Mouse (Mus musculus): ENCODE results near the gene Ankdd1b.

The Ankdd1b gene

DNA sequence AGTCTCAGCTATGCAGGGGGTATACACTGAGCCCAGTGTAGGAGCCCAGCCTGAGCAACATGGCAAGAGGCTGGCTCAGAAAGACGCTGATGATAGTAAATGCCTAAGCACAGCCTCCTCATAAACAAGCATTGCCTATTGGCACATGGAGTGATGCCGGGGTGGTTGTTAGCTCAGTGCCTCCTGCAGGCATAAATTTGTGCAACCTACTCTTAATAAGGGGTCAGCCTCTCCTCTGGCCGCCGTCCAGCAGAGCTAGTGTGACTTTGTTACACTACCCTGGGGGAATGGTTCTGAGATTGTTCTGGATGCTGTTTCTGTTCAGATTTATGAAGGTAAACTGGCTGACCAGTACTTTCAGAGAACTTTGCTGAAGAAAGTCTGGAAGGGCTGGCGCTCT is 69.7 kb downstream of the Ankdd1b start:
- peak; percentile 76 to 80 for DNase-seq

GRCm38 (mm10) chr13:96389301-96389700 is 81.7 kb downstream of the Ankdd1b start:
- DNase-seq: no peak

DNA sequence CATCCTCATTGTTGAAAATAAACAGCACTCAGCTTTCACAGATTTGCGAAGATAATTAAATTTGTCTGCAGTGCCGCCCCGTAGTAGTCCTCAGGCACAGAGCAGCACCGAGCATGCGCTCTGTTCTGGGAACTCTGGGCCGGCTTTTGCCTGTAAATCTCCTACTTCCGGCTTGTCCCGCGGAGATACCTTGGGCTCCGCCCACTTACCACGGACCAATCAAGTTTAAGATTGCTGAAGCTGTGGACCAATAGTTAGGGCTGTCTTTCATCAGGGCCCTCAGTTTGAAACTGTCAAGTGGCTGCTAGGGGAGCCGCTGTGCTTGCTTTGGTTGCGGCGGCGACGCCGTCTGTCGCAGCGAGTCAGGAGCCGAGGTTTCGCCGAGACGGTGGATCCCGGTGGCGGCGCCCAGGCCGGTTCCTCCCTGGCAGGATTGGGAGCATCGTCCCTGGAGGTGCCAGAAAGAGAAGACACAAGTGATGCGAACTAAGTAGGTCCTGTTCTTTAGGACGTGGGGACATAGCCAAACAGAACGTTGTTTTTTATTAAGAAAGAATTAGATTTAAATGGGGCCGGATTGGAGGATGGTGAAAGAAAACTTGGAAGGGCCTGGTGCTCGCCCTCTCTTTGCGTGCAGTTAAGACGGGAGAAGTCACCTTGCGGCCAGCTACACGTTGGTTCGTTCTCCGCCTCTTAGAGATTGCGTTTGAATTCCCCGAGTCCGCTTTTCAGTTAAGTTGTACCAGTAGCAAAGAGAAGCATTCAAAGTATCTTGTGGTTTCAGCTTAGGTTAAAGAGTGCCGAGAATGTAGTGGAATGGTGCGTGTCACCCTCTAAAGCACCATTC is 82.7 kb downstream of the Ankdd1b start, which contains the start of gene Poc5:
TSS of gene Poc5 (plus strand) at position 253 of the 847 bp plus-strand sequence.
- peak; percentile 99 for DNase-seq

DNA sequence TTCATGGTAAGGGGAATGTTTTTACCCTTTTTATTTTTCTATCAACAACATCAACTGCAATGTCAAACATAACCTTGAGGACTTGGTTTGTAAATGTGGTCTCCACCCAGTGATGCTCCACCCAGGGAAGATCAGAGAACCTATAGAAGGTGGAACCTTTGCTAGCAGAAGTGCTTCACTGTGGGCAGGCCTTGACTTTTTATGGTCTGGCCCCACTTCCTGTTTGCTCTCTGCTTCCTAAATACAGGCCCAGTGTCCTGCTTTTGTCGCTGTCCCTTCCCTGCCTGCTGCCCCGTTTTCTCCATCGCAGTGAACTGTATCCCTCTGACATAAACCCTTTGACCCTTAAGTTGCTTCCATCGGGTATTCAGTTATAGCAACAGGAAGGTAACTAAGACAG is 93.1 kb downstream of the Ankdd1b start:
- DNase-seq: no peak

GRCm38 (mm10) chr13:96376871-96377270 is 94.1 kb downstream of the Ankdd1b start:
- no peak for DNase-seq

- no peak for DNase-seq
These were observed 95.5 kb downstream of the Ankdd1b start for GRCm38 (mm10) chr13:96375519-96375918.

Measured in kidney, postnatal 25 days (tissue).